Comparison of ENCODE assay signal across 9 mouse cellular contexts in the genomic region with DNA sequence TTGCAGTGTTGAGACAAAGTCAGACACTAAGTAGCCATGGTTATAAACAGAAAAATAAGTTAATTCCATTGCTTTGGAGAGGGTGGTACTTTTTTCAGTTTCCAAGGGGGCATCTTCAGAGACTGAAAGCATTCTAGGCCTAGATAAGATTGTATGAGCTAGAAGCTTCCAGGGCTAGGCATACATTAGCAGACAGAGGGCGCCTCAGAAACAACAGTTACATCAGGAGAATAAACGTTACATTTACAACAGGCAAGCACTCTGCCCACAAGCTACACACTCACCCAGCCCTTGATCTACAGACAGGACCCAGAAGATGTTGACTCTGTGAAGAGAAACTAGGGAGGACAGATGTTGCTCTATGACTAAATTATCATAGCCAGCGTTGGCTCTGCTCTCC. TPM values are rescaled to one million over a fixed set of nuclear protein-coding genes. Genes with fewer than 3 reads are reported as not detected.
A peak's percentile ranks its signal among the peaks of the same experiment; 100 is the strongest.
DNase-seq lines count a peak whose midpoint lies in the region; ATAC-seq and TF ChIP-seq lines count a peak whose summit lies in the region.
"Had no signal": no experiment of that assay in that cellular context is flagged by ENCODE, and none has a peak within 500 bp of the region (broad histone marks: within the 10 kb centered on the region; RNA-seq: fewer than 3 reads in every experiment).

No protein-coding gene starts in this region.

- ATAC-seq in frontal cortex, adult (ENCODE audit: low TSS enrichment) = peak; percentile 90
- ATAC-seq in liver, postnatal 0 days = no peak
- ATAC-seq in stomach, postnatal 0 days (ENCODE audit: low FRiP score, low TSS enrichment) = no peak

- no peak overlapping the region for H3K4me2 ChIP-seq in liver, postnatal 0 days (ENCODE audit: low read depth, low read length)
- no peak overlapping the region for H3K4me2 ChIP-seq in stomach, postnatal 0 days (replicated peaks; ENCODE audit: low read depth)

- H3K36me3 ChIP-seq in liver, postnatal 0 days (replicated peaks; ENCODE audit: insufficient read depth, low read length) = no peaks in the 10 kb centered on the region
- no peaks in the 10 kb centered on the region for H3K36me3 ChIP-seq in stomach, postnatal 0 days (ENCODE audit: control insufficient read depth, insufficient read depth, low read length)

- 55% methylated on average over 3 of the region's 3 CpGs for WGBS in liver, postnatal 0 days (ENCODE audit: insufficient replicate concordance)
- WGBS in stomach, postnatal 0 days = 37% methylated on average over 3 of the region's 3 CpGs

- TF ChIP-seq EP300 in liver, postnatal 0 days (IDR thresholded peaks at IDR 0.05; ENCODE audit: low read depth) = no peak
- TF ChIP-seq EP300 in stomach, postnatal 0 days (optimal IDR thresholded peaks at IDR 0.05) = no peak

- TF ChIP-seq CTCF in liver, postnatal 0 days (IDR thresholded peaks at IDR 0.05; ENCODE audit: low read depth) = peak; percentile 49
- TF ChIP-seq CTCF in stomach, postnatal 0 days (IDR thresholded peaks at IDR 0.05; ENCODE audit: low read depth) = peak; percentile 69

- no peak overlapping the region for H3K27ac ChIP-seq in liver, postnatal 0 days (ENCODE audit: low read depth)
- no peak overlapping the region for H3K27ac ChIP-seq in stomach, postnatal 0 days (replicated peaks)

- DNase-seq in frontal cortex, postnatal 25 days (ENCODE audit: low spot score in 2 of 2) = no peak
- DNase-seq in liver, postnatal 0 days = no peak
- DNase-seq in liver = no peak
- peak; percentile 19 to 46 for DNase-seq in cerebellum, postnatal 25 days
- no peak for DNase-seq in stomach, postnatal 0 days (ENCODE audit: low spot score)
- no peak for DNase-seq in adrenal gland, postnatal 4 days (ENCODE audit: low spot score in 2 of 2)
- DNase-seq in adrenal gland, adult 2 months = no peak

- H3K9ac ChIP-seq in liver, postnatal 0 days (replicated peaks) = no peak overlapping the region
- no peak overlapping the region for H3K9ac ChIP-seq in stomach, postnatal 0 days (ENCODE audit: low read length)

- no peaks in the 10 kb centered on the region for H3K27me3 ChIP-seq in liver, postnatal 0 days (ENCODE audit: insufficient read depth, low read length)
- no peaks in the 10 kb centered on the region for H3K27me3 ChIP-seq in stomach, postnatal 0 days (ENCODE audit: control insufficient read depth, insufficient read depth, low read length)

- no peaks in the 10 kb centered on the region for H3K4me1 ChIP-seq in liver, postnatal 0 days (ENCODE audit: insufficient read depth)
- no peaks in the 10 kb centered on the region for H3K4me1 ChIP-seq in stomach, postnatal 0 days (replicated peaks; ENCODE audit: control insufficient read depth, insufficient read depth)

- no peak overlapping the region for H3K4me3 ChIP-seq in liver, postnatal 0 days (ENCODE audit: low read depth, low read length)
- H3K4me3 ChIP-seq in stomach, postnatal 0 days (ENCODE audit: low read depth, low read length) = no peak overlapping the region
- H3K4me3 ChIP-seq: myocyte had no signal

- H3K9me3 ChIP-seq in liver, postnatal 0 days (ENCODE audit: low read length) = no peaks in the 10 kb centered on the region
- no peaks in the 10 kb centered on the region for H3K9me3 ChIP-seq in stomach, postnatal 0 days (ENCODE audit: control insufficient read depth, low read length)

RNA-seq across cellular contexts. Expression of gene Fkbp14, which starts 34.4 kb away (rescaled TPM):
- 1.7 and 2.3 TPM in 2 replicates for polyA plus RNA-seq in liver, postnatal 0 days (2015; fragmentation: Nextera tagmentation; extraction: Ambion mirVana)
- 9.7 and 12.4 TPM in 2 replicates for polyA plus RNA-seq in stomach, postnatal 0 days (2015; fragmentation: Nextera tagmentation; extraction: Ambion mirVana)
- 10 to 100 TPM; 30.5 to 30.7 TPM for total RNA-seq in adrenal gland, postnatal 4 days (2021)
- total RNA-seq in adrenal gland, adult 2 months (2021) = 10 to 100 TPM; 14.9 to 28.4 TPM
- 2.1 and 2.8 TPM in 2 replicates for polyA plus RNA-seq in adrenal gland, adult 2 months (2012; rRNA removed)

RNA-seq across cellular contexts. Expression of gene Plekha8, which starts 36.6 kb away (rescaled TPM):
- polyA plus RNA-seq in liver, postnatal 0 days (2015; fragmentation: Nextera tagmentation; extraction: Ambion mirVana) = 4.3 and 4.8 TPM in 2 replicates
- polyA plus RNA-seq in stomach, postnatal 0 days (2015; fragmentation: Nextera tagmentation; extraction: Ambion mirVana) = 5.3 and 5.4 TPM in 2 replicates
- 10 to 100 TPM; 18.3 to 18.7 TPM for total RNA-seq in adrenal gland, postnatal 4 days (2021)
- total RNA-seq in adrenal gland, adult 2 months (2021) = 10 to 100 TPM; 17.8 to 18.0 TPM
- 2.6 and 2.8 TPM in 2 replicates for polyA plus RNA-seq in adrenal gland, adult 2 months (2012; rRNA removed)

RNA-seq across cellular contexts. Expression of gene Mturn, which starts 50.0 kb away (rescaled TPM):
- polyA plus RNA-seq in liver, postnatal 0 days (2015; fragmentation: Nextera tagmentation; extraction: Ambion mirVana) = 1.8 and 4.0 TPM in 2 replicates
- polyA plus RNA-seq in stomach, postnatal 0 days (2015; fragmentation: Nextera tagmentation; extraction: Ambion mirVana) = 3.3 and 4.0 TPM in 2 replicates
- total RNA-seq in adrenal gland, postnatal 4 days (2021) = 10 to 100 TPM in 1 of 2 experiments, 1 to 10 TPM in 1; 8.2 to 13.5 TPM
- total RNA-seq in adrenal gland, adult 2 months (2021) = 10 to 100 TPM; 10.0 to 21.1 TPM
- 11.1 and 18.6 TPM in 2 replicates for polyA plus RNA-seq in adrenal gland, adult 2 months (2012; rRNA removed)

Comparison
In these comparisons a context has a peak if more than half of its experiments do, and no peak if none do; other contexts are left out.
1. DNase-seq: peak in cerebellum, postnatal 25 days (2 of 2); none in frontal cortex, postnatal 25 days (0 of 2), liver, postnatal 0 days (single experiment), liver (single experiment), stomach, postnatal 0 days (single experiment), adrenal gland, postnatal 4 days (0 of 2) and adrenal gland, adult 2 months (single experiment).